Mouse (Mus musculus): ENCODE measurements around the gene Sephs2.

DNA sequence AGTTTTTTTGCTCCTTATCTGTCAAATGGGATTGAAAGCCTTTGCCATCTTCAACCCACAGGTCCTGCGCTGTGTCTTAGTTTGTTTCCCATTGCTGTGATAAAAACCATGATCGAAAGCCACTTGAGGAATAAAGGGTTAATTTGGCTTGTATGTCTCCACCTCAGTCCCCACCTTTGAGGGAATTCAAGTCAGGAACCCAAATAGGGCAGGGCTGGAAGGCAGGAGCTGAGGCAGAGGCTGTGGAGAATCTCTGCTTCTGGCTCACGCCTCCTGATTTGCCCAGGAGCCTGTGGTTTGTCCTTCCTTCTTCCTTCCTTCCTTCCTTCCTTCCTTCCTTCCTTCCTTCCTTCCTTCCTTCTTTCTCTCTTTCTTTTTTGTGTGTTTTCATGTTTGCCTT, 50.7 kb downstream of the Sephs2 start:
- TF ChIP-seq POLR2A (IDR thresholded peaks at IDR 0.05; ENCODE audit: low read depth, low read length) (no peak), CTCF (IDR thresholded peaks at IDR 0.05; ENCODE audit: extremely low read depth, insufficient read depth, insufficient read length, insufficient replicate concordance) (no peak)
